ENCODE assay signal across 25 mouse cellular contexts in the genomic region with DNA sequence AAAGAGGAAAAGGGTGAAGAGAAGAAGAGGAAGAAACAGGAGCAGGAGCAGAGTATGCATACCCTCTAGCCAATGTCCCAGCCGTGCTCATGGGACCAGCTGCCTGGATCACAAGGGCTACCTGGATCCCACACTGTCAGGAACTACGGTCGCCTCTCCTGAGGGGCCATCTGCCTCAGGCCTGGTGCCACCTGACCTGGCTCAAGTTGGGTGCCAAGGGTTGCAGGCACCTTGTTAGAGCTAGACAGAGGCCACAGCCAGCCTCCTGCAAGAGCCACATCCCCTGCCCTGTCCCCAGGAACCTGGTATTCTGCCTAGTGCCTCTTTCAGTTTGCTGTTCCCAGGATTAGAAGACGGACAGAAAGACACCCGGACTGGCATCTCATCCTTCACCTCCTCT.
DNase-seq lines count a peak whose midpoint lies in the region; ATAC-seq and TF ChIP-seq lines count a peak whose summit lies in the region.
"Had no signal": no experiment of that assay in that cellular context is flagged by ENCODE, and none has a peak within 500 bp of the region (broad histone marks: within the 10 kb centered on the region; RNA-seq: fewer than 3 reads in every experiment).

No protein-coding gene starts in this region.

- no peaks in the 10 kb centered on the region for H3K4me1 ChIP-seq in liver, embryonic 12.5 days
- H3K4me1 ChIP-seq: embryonic facial prominence, embryonic 12.5 days; heart, embryonic 12.5 days; heart, embryonic 15.5 days; intestine, embryonic 15.5 days had no signal

- no peak overlapping the region for H3K4me3 ChIP-seq in left cerebral cortex, adult 2 months
- H3K4me3 ChIP-seq in liver, embryonic 12.5 days = no peak overlapping the region
- H3K4me3 ChIP-seq: embryonic facial prominence, embryonic 12.5 days; embryonic facial prominence, embryonic 15.5 days; heart, embryonic 12.5 days; heart, embryonic 15.5 days; hindbrain, embryonic 10.5 days; hindbrain, embryonic 13.5 days; intestine, embryonic 15.5 days had no signal

- DNase-seq in cerebellum, adult 11 months = peak; percentile 50
- no peak for DNase-seq in left cerebral cortex, adult 2 months (ENCODE audit: extremely low spot score in 1 of 2, low spot score in 2 of 2)
- no peak for DNase-seq in left cerebral cortex, adult 18-20 months (ENCODE audit: low spot score in 2 of 2)
- DNase-seq in cerebellum, adult 9-11 months = peak; percentile 76
- DNase-seq in kidney, postnatal 36 days = no peak
- DNase-seq: adrenal gland, adult 2 months; adrenal gland, postnatal 14 days; forebrain, postnatal 0 days; gastrocnemius, postnatal 25 days; heart, adult 18-20 months; heart, postnatal 10 days; heart, postnatal 36 days; kidney, adult 11 months had no signal

- WGBS in liver, embryonic 12.5 days (ENCODE audit: insufficient replicate concordance) = 67% methylated on average over 5 of the region's 5 CpGs

- intact Hi-C loops in left cerebral cortex, adult 2 months (cut with DNase I) = no loop called here

- TF ChIP-seq CTCF in left cerebral cortex, adult 2 months (IDR thresholded peaks at IDR 0.05) = no peak

- H3K27me3 ChIP-seq in liver, embryonic 12.5 days (replicated peaks) = peaks cover 48% of the 10 kb centered on the region

- no peaks in the 10 kb centered on the region for H3K9me3 ChIP-seq in liver, embryonic 12.5 days (replicated peaks)
- H3K9me3 ChIP-seq: embryonic facial prominence, embryonic 12.5 days; embryonic facial prominence, embryonic 15.5 days; heart, embryonic 12.5 days; heart, embryonic 15.5 days; hindbrain, embryonic 10.5 days; hindbrain, embryonic 13.5 days; intestine, embryonic 15.5 days had no signal

- ATAC-seq in cerebellum, adult (ENCODE audit: insufficient number of reproducible peaks, low FRiP score, low TSS enrichment) = no peak
- ATAC-seq in liver, embryonic 12.5 days = no peak
- no peak for ATAC-seq in CD4-positive, CD25-positive, alpha-beta regulatory T cell, adult 4 months
- ATAC-seq: forebrain, embryonic 14.5 days; forebrain, postnatal 0 days; hindbrain, embryonic 16.5 days; intestine, embryonic 15.5 days had no signal

- H3K4me2 ChIP-seq in liver, embryonic 12.5 days = no peak overlapping the region
- H3K4me2 ChIP-seq: embryonic facial prominence, embryonic 12.5 days; embryonic facial prominence, embryonic 15.5 days; heart, embryonic 12.5 days; heart, embryonic 15.5 days; hindbrain, embryonic 13.5 days; intestine, embryonic 15.5 days had no signal

- H3K36me3 ChIP-seq in liver, embryonic 12.5 days = no peaks in the 10 kb centered on the region
- H3K36me3 ChIP-seq: embryonic facial prominence, embryonic 12.5 days; embryonic facial prominence, embryonic 15.5 days; heart, embryonic 12.5 days; heart, embryonic 15.5 days; hindbrain, embryonic 10.5 days; hindbrain, embryonic 13.5 days; intestine, embryonic 15.5 days had no signal

- H3K27ac ChIP-seq in left cerebral cortex, adult 2 months = peak overlapping the region; percentile 50
- H3K27ac ChIP-seq in liver, embryonic 12.5 days = no peak overlapping the region
- H3K27ac ChIP-seq: embryonic facial prominence, embryonic 12.5 days; embryonic facial prominence, embryonic 15.5 days; heart, embryonic 15.5 days; hindbrain, embryonic 10.5 days; hindbrain, embryonic 13.5 days; intestine, embryonic 15.5 days had no signal

- H3K9ac ChIP-seq in liver, embryonic 12.5 days = no peak overlapping the region
- H3K9ac ChIP-seq: embryonic facial prominence, embryonic 12.5 days; embryonic facial prominence, embryonic 15.5 days; forebrain, postnatal 0 days; heart, embryonic 12.5 days; heart, embryonic 15.5 days; hindbrain, embryonic 13.5 days; intestine, embryonic 15.5 days had no signal

Comparison
In these comparisons a context has a peak if more than half of its experiments do, and no peak if none do; other contexts are left out.
1. DNase-seq: peak in cerebellum, adult 11 months (single experiment) and cerebellum, adult 9-11 months (single experiment); none in left cerebral cortex, adult 2 months (0 of 2), left cerebral cortex, adult 18-20 months (0 of 2) and kidney, postnatal 36 days (0 of 2).